Mouse (Mus musculus): ENCODE results near the gene Phyhipl.

GRCm38 (mm10) chr10:70520143-70521131, 135.3 kb downstream of the Phyhipl start:
- no peak for TF ChIP-seq CTCF (IDR thresholded peaks at IDR 0.05; ENCODE audit: low read depth)
- TF ChIP-seq EP300 (optimal IDR thresholded peaks at IDR 0.05) = no peak
